Mouse (Mus musculus) granulocyte monocyte progenitor cell, adult 5-6 weeks (primary cell): Measurements from ENCODE around the gene Dntt. TPM values are rescaled to one million over a fixed set of nuclear protein-coding genes. Genes with fewer than 3 reads are reported as not detected.
A peak's percentile ranks its signal among the peaks of the same experiment; 100 is the strongest.

Source experiments
- ATAC-seq: replicated peaks from 2 replicates; pipeline ENCODE4 v1.8.0; 2016; ENCODE audit warnings: mild to moderate bottlenecking, moderate TSS enrichment, inconsistent platforms; ENCODE audit not compliant: poor library complexity, severe bottlenecking
- total RNA-seq, 2 experiments: library from RNA; stranded (forward) in 1 of 2; stranded (reverse) in 1 of 2; fragments of 200-712, 200-1000 nt in 1 of 2; fragments of >200 nt in 1 of 2; fragmentation: Nextera tagmentation in 1 of 2; gene quantifications; 2 replicates each; pipeline ENCODE4 v1.2.3; 2014 to 2017

Dntt gene
- total RNA-seq, 2 experiments from 2014 or later = 0.13 to 0.82 TPM

- ATAC-seq = no peak
These were observed 23.2 kb downstream of the Dntt start for GRCm38 (mm10) chr19:41052247-41052646.

GRCm38 (mm10) chr19:41053530-41053929, 24.5 kb downstream of the Dntt start:
- peak; percentile 77 for ATAC-seq

GRCm38 (mm10) chr19:41054702-41055101, 25.6 kb downstream of the Dntt start:
- ATAC-seq = no peak

DNA sequence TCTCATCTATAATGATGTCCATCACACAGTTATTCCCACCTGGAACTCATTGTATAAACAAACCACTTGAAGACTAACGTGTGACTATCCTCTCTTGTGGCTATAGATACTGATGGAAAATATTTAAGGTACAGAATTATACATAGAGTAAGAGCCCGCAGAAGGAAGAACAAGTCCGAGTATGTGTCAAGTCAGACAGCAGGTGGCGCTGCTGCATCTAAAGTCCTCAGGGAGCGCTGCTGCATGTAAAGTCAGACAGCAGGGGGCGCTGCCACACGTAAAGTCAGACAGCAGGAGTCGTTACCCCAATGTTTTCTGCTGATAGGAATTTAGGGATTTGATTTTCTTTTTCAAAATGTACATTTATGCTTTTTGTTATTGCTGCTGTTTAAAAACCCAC, 42.4 kb downstream of the Dntt start:
- ATAC-seq = peak; percentile 99

DNA sequence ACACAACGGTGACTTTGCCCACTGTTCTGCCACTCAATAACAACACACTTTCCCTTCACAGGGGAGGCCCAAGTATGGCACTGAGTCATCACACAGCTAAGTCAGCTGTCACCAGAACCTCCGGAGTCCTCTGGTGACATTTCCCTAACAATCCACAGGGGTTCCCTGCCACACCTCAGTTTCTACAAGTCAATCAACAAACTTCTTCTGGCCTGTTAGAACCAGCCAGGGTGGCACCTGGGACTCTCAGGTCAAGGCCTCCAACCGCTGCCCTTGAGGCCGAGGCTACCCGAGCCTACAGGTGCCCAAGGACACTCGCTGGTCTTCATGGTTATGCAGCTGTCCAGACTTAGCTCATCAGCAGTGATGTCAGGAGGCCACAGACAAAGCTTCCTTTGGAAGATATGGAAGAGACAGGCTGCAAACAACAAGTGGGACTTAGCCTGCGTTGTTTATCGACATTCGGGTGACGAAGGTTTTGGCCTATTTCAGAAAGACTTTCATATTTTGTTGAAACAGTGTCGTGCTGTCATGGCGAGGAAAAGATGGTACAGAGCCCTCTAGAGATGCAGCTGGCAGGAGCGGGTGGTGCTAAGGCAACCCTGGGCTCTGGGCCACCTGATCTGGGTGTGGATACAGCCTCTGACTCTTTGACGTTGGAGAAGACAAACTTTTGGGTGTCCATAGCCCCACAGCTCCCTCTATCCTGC, 44.8 kb downstream of the Dntt start:
- ATAC-seq = no peak

DNA sequence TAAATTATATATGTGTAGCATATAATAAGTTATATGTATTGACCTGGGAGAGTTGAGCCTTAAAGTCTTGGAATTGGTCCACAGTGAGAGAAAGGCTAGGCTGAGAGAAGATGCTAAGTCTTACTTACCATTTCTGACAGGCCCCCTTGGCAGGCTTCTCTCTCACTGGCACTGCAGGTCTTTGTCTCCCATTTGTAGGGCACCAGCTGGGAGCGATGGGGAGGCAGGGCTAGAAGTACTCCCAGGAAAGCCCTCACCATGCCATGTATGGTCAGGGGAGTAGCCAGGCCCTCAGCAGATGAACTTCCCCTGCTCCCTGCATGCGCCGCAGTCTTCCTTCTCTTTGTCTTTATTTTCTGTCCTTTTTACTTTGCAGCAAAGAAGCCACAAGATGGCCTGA, 47.8 kb downstream of the Dntt start, which contains the start of gene Opalin:
Opalin (minus strand) TSS at position 208 of the 400 bp plus-strand sequence.
- ATAC-seq = no peak

DNA sequence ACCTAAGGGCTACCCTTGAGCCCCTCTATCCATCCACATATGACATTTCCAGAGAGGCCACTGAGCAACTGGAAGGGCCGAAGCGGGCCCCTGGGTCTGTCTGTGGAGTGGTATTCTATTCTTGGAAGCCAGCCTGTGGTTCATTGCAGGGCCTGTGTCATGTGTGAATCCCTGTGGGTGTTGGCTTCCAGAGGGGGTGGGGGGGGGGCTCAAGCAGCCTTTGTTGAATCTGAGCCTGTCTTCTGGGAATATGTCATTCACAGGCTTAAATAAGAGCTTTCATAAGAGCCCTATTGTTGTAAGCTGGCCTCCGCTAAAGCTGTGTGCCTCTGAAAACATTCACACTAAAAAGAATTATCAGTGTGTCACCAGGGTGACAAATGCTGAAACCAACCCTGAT, 52.5 kb downstream of the Dntt start:
- ATAC-seq = no peak

GRCm38 (mm10) chr19:41083646-41084045, 54.6 kb downstream of the Dntt start:
- ATAC-seq = no peak

DNA sequence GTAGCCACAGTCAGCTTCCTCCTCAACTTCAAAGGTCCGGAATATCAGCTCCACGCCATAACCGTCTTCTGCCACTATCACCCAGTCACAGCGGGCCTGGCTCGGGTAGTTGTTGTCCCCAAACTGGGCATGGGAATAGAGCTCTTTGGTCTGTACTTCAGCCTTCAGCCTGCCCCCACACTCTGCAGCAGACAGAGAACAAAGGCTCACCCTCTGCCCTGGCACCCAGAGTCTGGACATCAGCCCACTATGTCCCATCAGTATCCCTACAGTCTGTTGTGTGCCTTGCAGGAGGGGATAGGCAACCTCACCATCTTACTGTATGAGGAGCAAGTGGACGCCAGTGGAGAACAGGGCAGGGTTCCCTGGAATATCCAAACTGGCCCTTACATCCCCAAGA, 57.2 kb downstream of the Dntt start:
- no peak for ATAC-seq

GRCm38 (mm10) chr19:41086700-41087099, 57.6 kb downstream of the Dntt start:
- peak; percentile 72 for ATAC-seq

DNA sequence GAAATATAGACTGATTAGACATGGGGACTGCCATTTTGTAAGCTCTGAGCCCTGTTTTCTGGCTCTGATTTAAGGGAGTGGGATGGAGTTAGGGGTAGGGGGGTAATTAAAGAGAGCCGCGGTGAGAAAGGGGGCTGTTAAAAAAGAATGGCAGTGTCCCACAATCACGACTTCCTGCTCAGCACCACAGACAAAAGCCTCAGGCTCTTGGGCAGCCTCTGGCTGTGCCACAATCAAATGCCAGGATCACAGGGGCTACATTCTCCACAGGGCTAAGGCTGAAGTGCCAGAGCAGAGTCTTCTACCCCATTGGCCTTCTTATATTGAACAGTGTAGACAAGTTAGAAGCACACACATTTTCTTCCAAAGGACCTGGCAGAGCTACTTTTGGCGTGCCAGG, 58.8 kb downstream of the Dntt start:
- ATAC-seq = no peak

DNA sequence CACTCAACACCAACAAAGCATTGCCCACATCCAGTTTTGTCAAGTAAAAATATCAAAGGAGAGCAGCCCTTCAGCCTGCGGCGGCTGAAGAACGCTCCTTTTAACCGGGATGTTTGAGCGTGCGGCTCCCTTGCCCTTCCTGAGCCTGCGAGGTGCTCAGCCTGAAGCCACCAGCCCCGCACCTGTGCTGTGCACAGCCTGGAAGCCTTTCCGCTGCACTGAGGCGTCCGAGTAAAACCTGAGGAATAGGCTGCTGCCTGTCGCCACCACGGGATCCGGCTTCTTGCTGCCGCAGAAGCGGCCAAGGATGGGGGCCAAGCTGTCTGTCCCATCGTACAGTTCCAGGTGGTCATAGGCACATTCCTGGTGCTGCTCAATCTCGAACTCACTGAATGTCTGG, 59.4 kb downstream of the Dntt start:
- no peak for ATAC-seq

- peak; percentile 33; the same call in 1 of the 2 replicates for ATAC-seq
These were observed 60.8 kb downstream of the Dntt start for GRCm38 (mm10) chr19:41089833-41090232.

DNA sequence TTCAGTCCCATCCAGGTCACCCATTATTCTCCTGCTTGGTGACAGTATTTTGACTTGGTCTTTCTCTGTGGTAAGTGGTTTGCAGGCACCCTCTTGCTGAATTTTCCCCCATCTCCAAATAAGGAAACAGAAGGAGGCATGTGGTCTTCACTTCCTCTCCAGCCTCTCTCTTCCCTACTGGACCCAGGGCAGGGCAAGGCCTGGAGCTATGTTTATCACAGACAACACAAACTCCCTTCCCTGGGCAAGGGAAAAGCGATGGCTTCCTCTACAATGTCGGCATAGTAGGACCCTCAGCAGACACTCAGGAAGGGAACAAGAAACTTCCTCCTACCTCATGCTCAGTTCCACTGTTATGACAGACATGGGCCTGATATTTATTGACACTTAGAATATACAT, 62.8 kb downstream of the Dntt start:
- ATAC-seq = peak; percentile 67

GRCm38 (mm10) chr19:41097038-41097437, 68.0 kb downstream of the Dntt start:
- no peak for ATAC-seq

- no peak for ATAC-seq
These were observed 71.8 kb downstream of the Dntt start for GRCm38 (mm10) chr19:41100863-41101262.

- ATAC-seq = no peak
These were observed 72.3 kb downstream of the Dntt start for GRCm38 (mm10) chr19:41101390-41101789.

DNA sequence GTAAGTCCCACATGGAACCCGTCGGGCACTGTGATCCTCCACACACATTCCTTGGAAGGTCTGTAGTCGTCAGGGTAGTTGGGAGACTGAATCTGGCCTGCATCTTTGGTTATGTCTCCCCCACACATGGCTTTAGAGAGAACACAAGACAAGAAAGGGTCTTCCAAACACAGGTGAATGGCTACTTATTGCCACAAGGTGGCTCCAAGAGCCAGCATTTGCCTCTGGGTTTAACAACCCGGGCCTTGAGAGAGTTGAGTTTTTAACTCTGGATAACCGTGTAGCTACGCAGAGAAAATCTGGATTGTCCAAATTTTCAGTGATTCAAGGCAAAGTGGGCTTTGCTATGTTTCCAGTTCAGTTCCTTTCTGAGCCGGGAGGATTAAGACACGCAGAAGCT, 75.8 kb downstream of the Dntt start:
- no peak for ATAC-seq

GRCm38 (mm10) chr19:41107530-41107929, 78.5 kb downstream of the Dntt start:
- ATAC-seq = no peak

- no peak for ATAC-seq
These were observed 79.6 kb downstream of the Dntt start for GRCm38 (mm10) chr19:41108666-41109065.
